Mouse (Mus musculus) layer of hippocampus, adult 2 months (tissue): ENCODE results near the gene Frmd4a. TPM values are rescaled to one million over a fixed set of nuclear protein-coding genes. Genes with fewer than 3 reads are reported as not detected.

Source experiments
- DNase-seq, 2 experiments: peaks; one replicate each; pipeline ENCODE4 v3.0.0; 2022; ENCODE audit warnings: low spot score in 2 of 2
- H3K27ac ChIP-seq: fragments of 200-600 bp; 2 replicates; pipeline ENCODE4 v1.8.1; 2022
- H3K4me3 ChIP-seq: fragments of 200-600 bp; 2 replicates; pipeline ENCODE4 v1.8.1; 2022; ENCODE audit warnings: mild to moderate bottlenecking
- CTCF ChIP-seq: fragments of 200-600 bp; conservative IDR thresholded peaks from 2 replicates; pipeline ENCODE4 v1.8.1; 2022; ENCODE audit warnings: antibody characterized with exemption, mild to moderate bottlenecking, moderate library complexity
- total RNA-seq, 2 experiments: library from RNA; stranded (reverse); gene quantifications; 2 replicates each; pipeline ENCODE4 v1.2.3; 2021

Frmd4a gene
- total RNA-seq, 2 experiments from 2014 or later: 69.1 to 82.3 TPM

GRCm38 (mm10) chr2:4290475-4290874 is 273.0 kb downstream of the Frmd4a start:
- TF ChIP-seq CTCF: no peak
- no peak for DNase-seq
- Histone ChIP-seq H3K27ac (no peak overlapping the region), H3K4me3 (no peak overlapping the region)

GRCm38 (mm10) chr2:4291100-4291499 is 273.6 kb downstream of the Frmd4a start:
- DNase-seq: peak; percentile 67 to 68
- H3K27ac ChIP-seq: no peak overlapping the region
- no peak for TF ChIP-seq CTCF
- H3K4me3 ChIP-seq: no peak overlapping the region

GRCm38 (mm10) chr2:4291671-4292070 is 274.2 kb downstream of the Frmd4a start:
- no peak for DNase-seq
- H3K4me3 ChIP-seq: no peak overlapping the region
- no peak for TF ChIP-seq CTCF
- H3K27ac ChIP-seq: no peak overlapping the region

- no peak for DNase-seq
These were observed 276.2 kb downstream of the Frmd4a start for GRCm38 (mm10) chr2:4293726-4294125.

GRCm38 (mm10) chr2:4295641-4296040 is 278.1 kb downstream of the Frmd4a start:
- no peak overlapping the region for H3K27ac ChIP-seq
- no peak overlapping the region for H3K4me3 ChIP-seq
- no peak for DNase-seq
- no peak for TF ChIP-seq CTCF

More at GRCm38 (mm10) chr2:4293726-4294125, 276.2 kb downstream of the Frmd4a start:
- Histone ChIP-seq H3K4me3 (no peak overlapping the region), H3K27ac (no peak overlapping the region)
- TF ChIP-seq CTCF: no peak

- Histone ChIP-seq H3K27ac (no peak overlapping the region), H3K4me3 (no peak overlapping the region)
- TF ChIP-seq CTCF: no peak
- DNase-seq: no peak
These were observed 279.4 kb downstream of the Frmd4a start for GRCm38 (mm10) chr2:4296881-4297280.

GRCm38 (mm10) chr2:4298325-4299215 is 281.1 kb downstream of the Frmd4a start:
- Histone ChIP-seq H3K4me3 (no peak overlapping the region), H3K27ac (peak overlapping the region; percentile 23; the same call in 1 of the 2 replicates)
- DNase-seq: no peak
- TF ChIP-seq CTCF: no peak

GRCm38 (mm10) chr2:4299593-4299992 is 282.1 kb downstream of the Frmd4a start:
- no peak overlapping the region for H3K27ac ChIP-seq
- TF ChIP-seq CTCF: no peak
- no peak overlapping the region for H3K4me3 ChIP-seq
- no peak for DNase-seq

- Histone ChIP-seq H3K4me3 (no peak overlapping the region), H3K27ac (no peak overlapping the region)
- TF ChIP-seq CTCF: no peak
- no peak for DNase-seq
These were observed 282.9 kb downstream of the Frmd4a start for GRCm38 (mm10) chr2:4300383-4300811.

- Histone ChIP-seq H3K4me3 (peak overlapping the region; percentile 31; the same call in 1 of the 2 replicates), H3K27ac (no peak overlapping the region)
- no peak for DNase-seq
- no peak for TF ChIP-seq CTCF
These were observed 283.3 kb downstream of the Frmd4a start for GRCm38 (mm10) chr2:4300816-4301215.

- TF ChIP-seq CTCF: no peak
- no peak for DNase-seq
- no peak overlapping the region for H3K4me3 ChIP-seq
- H3K27ac ChIP-seq: peak overlapping the region; percentile 36; the same call in 1 of the 2 replicates
These were observed 283.7 kb downstream of the Frmd4a start for GRCm38 (mm10) chr2:4301256-4301655.

GRCm38 (mm10) chr2:4301692-4302091 is 284.2 kb downstream of the Frmd4a start:
- no peak overlapping the region for H3K4me3 ChIP-seq
- no peak for DNase-seq
- H3K27ac ChIP-seq: peak overlapping the region; percentile 36; the same call in 1 of the 2 replicates
- no peak for TF ChIP-seq CTCF

- no peak for DNase-seq
- Histone ChIP-seq H3K4me3 (no peak overlapping the region), H3K27ac (no peak overlapping the region)
- TF ChIP-seq CTCF: no peak
These were observed 284.6 kb downstream of the Frmd4a start for GRCm38 (mm10) chr2:4302119-4302518.

- H3K4me3 ChIP-seq: no peak overlapping the region
- no peak for TF ChIP-seq CTCF
- peak in 1 of 2 experiments; percentile 21 for DNase-seq
- no peak overlapping the region for H3K27ac ChIP-seq
These were observed 289.6 kb downstream of the Frmd4a start for GRCm38 (mm10) chr2:4307076-4307475.
